Mouse (Mus musculus) forebrain, embryonic 14.5 days (tissue): ENCODE measurements at regions not wholly inside any gene's neighbourhood (a gene's known extent, or its start where the extent isn't known, plus 50 kb on each side); places are given as distances from the start of the nearest gene placed in this dataset.

Experiments
- ATAC-seq: fragments of 200-750 bp; cut with Nextera tagmentation; 2 replicates; pipeline ENCODE4 v1.8.0; 2017; ENCODE audit warnings: mild to moderate bottlenecking, moderate library complexity
- DNase-seq: peaks from one replicate; pipeline ENCODE4 v3.0.0-alpha.2; 2015; ENCODE audit warnings: low spot score
- H3K27ac ChIP-seq: fragments of 300-500 bp; sonication (generic); 2 replicates; pipeline ENCODE4 v1.5.1; 2014; ENCODE audit warnings: low read depth, mild to moderate bottlenecking, control low read depth, low read length, moderate library complexity
- H3K27me3 ChIP-seq: fragments of 300-500 bp; sonication (generic); replicated peaks from 2 replicates; pipeline ENCODE4 v1.6.1; 2014; ENCODE audit warnings: low read length, control low read depth, mixed read lengths; ENCODE audit not compliant: control insufficient read depth, insufficient read depth
- H3K36me3 ChIP-seq: fragments of 300-500 bp; sonication (generic); 2 replicates; pipeline ENCODE4 v1.6.1; 2014; ENCODE audit warnings: low read length, control low read depth; ENCODE audit not compliant: control insufficient read depth, insufficient read depth
- H3K4me1 ChIP-seq: fragments of 300-500 bp; sonication (generic); 2 replicates; pipeline ENCODE4 v1.6.1; 2014; ENCODE audit warnings: antibody characterized with exemption, low read length, control low read depth; ENCODE audit not compliant: control insufficient read depth, insufficient read depth
- H3K4me2 ChIP-seq: fragments of 300-500 bp; sonication (generic); 2 replicates; pipeline ENCODE4 v1.6.1; 2014; ENCODE audit warnings: mild to moderate bottlenecking, control low read depth, low read length
- H3K4me3 ChIP-seq: fragments of 300-500 bp; sonication (generic); 2 replicates; pipeline ENCODE4 v1.5.1; 2014; ENCODE audit warnings: low read depth, low read length, control low read depth
- H3K9ac ChIP-seq: fragments of 300-500 bp; sonication (generic); 2 replicates; pipeline ENCODE4 v1.6.1; 2014; ENCODE audit warnings: mild to moderate bottlenecking, low read length, control low read depth, moderate library complexity
- H3K9me3 ChIP-seq: fragments of 300-500 bp; sonication (generic); replicated peaks from 2 replicates; pipeline ENCODE4 v1.6.1; 2016; ENCODE audit warnings: low read length, control low read depth, mixed read lengths; ENCODE audit not compliant: control insufficient read depth
- WGBS: fragments of 180-500 bp; shearing (Covaris S2); extraction: QIAGEN DNeasy Blood & Tissue Kit; methylation state at CpG from one replicate; pipeline ENCODE4 v1.1.7; 2014; 5-methylcytosine and 5-hydroxymethylcytosine counted together

- H3K4me3 ChIP-seq, result no peak overlapping the region
- H3K27me3 ChIP-seq, result no peaks in the 10 kb centered on the region
- H3K4me2 ChIP-seq, result no peak overlapping the region
- WGBS, result 70% methylated on average over 3 of the region's 3 CpGs
- no peaks in the 10 kb centered on the region for H3K36me3 ChIP-seq
- H3K9ac ChIP-seq, result no peak overlapping the region
- H3K27ac ChIP-seq, result no peak overlapping the region
- H3K4me1 ChIP-seq, result no peaks in the 10 kb centered on the region
- no peaks in the 10 kb centered on the region for H3K9me3 ChIP-seq
- no peak for DNase-seq
- ATAC-seq, result no peak
Measured at GRCm38 (mm10) chr10:114913971-114914370, 111.9 kb upstream of the Trhde start.

DNA sequence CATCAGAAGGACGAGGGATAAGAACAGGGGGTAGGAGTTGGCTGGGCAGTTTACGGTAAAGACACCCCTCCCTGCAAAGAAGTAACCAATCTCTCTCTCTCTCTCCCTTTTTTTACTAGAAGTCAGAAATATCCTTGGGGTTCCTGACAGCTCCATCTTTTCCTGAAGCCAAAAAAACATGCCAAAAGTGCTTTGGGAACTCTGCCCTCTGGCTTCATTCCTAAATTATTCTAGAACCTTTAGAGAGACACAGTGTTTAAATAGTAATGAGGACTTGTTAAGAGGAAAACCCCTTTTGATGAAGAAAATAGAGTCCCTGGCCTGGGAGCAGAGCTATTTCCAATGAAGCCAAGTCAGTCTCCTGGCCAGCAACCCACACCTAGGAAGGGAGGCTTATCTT is 89.8 kb upstream of the Trhde start:
- Histone ChIP-seq H3K36me3 (no peaks in the 10 kb centered on the region), H3K4me3 (no peak overlapping the region), H3K4me2 (no peak overlapping the region), H3K27ac (no peak overlapping the region), H3K27me3 (no peaks in the 10 kb centered on the region), H3K4me1 (no peaks in the 10 kb centered on the region), H3K9ac (no peak overlapping the region), H3K9me3 (no peaks in the 10 kb centered on the region)
- DNase-seq (no peak), ATAC-seq (no peak)
- 86% methylated on average over 2 of the region's 2 CpGs for WGBS

DNA sequence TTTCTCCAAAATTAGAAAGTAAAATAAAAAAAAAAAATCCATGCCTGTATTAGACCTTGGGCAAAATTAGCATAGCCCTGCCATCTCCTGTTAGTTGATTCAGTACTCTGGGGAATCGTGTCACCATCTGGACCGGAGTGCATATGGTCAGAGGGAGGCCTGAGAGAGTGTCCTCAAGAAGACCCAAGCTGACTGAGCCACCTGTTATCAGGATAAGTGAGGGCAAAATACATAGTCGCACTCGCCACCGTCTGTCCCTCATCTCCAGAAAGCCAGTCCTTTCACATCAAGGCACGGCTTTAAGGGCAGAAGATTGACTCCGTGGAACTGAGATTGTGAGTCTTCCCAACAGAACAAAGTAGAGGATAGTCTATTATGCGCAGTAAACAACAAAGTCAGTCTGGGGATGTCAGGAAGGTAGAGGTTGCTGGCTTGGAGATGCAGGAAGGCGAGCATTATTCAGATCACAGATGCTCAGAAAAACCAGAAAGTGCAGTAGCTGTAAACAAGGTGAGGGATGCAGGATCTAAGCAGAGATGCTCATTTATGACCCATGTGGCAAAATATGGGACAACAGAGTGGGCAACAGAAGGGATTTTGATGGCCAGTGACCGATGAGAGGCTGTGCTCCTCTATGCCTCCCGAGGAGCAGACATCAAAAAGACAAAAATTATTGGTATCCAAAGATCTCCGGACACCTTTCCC is 88.8 kb upstream of the Trhde start:
- DNase-seq, result no peak
- H3K36me3 ChIP-seq, result no peaks in the 10 kb centered on the region

DNA sequence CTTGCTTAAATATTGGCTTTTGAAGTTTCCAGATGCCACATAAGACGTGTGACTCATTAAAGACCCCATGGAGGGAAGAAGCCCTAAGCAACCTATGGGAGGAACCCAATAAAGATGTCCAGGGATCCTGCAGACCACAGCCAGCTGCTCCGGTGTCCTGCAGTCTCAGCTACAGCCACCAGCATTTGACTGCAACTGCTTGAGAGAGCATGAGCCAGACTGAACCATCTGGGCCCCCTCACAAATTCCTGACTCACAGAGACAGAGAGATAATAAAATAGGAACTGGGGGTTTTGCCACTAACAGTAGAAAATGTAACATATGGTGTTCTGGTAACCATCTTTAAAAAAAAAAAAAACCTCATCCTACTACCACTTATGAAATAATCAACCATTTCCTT is 69.1 kb upstream of the Trhde start:
- Histone ChIP-seq H3K27me3 (no peaks in the 10 kb centered on the region), H3K4me3 (no peak overlapping the region), H3K36me3 (no peaks in the 10 kb centered on the region), H3K9ac (no peak overlapping the region), H3K4me1 (no peaks in the 10 kb centered on the region), H3K9me3 (no peaks in the 10 kb centered on the region), H3K4me2 (no peak overlapping the region), H3K27ac (no peak overlapping the region)
- peak; percentile 8 for DNase-seq
- 80% methylated on average over 2 of the region's 2 CpGs for WGBS
- ATAC-seq, result no peak

More for the DNA sequence above, 88.8 kb upstream of the Trhde start:
- no peak overlapping the region for H3K27ac ChIP-seq
- 90% methylated on average over 12 of the region's 12 CpGs for WGBS
- H3K9me3 ChIP-seq, result no peaks in the 10 kb centered on the region
- ATAC-seq, result no peak
- no peak overlapping the region for H3K4me2 ChIP-seq
- H3K4me3 ChIP-seq, result no peak overlapping the region
- H3K27me3 ChIP-seq, result no peaks in the 10 kb centered on the region
- no peak overlapping the region for H3K9ac ChIP-seq
- no peaks in the 10 kb centered on the region for H3K4me1 ChIP-seq

DNA sequence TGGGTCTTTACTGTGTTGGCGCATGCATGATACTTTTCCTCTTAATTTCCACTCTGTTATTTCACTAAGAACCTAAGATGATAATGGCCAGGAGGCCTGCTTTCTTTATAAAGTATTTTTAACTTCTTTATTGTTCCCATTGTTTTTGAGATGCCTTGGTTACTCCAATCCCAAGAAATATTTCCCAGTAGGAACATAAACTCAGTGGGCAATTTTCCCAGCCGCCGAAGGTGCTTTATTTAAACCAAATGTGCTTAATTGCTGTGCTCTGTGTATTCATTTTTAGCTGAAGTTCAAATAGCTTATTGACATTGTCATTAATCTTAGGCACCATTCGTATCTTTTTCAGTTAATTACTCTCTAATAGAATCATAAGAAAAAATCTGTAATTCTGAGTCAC is 55.1 kb upstream of the Trhde start:
- H3K4me2 ChIP-seq, result no peak overlapping the region
- 62% methylated on average over 4 of the region's 4 CpGs for WGBS
- DNase-seq (no peak), ATAC-seq (no peak)
- no peaks in the 10 kb centered on the region for H3K9me3 ChIP-seq
- H3K27me3 ChIP-seq, result no peaks in the 10 kb centered on the region
- H3K9ac ChIP-seq, result no peak overlapping the region
- no peak overlapping the region for H3K4me3 ChIP-seq
- no peaks in the 10 kb centered on the region for H3K4me1 ChIP-seq
- H3K27ac ChIP-seq, result no peak overlapping the region
- no peaks in the 10 kb centered on the region for H3K36me3 ChIP-seq

- no peak overlapping the region for H3K4me2 ChIP-seq
- H3K4me3 ChIP-seq, result no peak overlapping the region
- no peak overlapping the region for H3K27ac ChIP-seq
- H3K36me3 ChIP-seq, result no peaks in the 10 kb centered on the region
- no peak for DNase-seq
- no peak overlapping the region for H3K9ac ChIP-seq
- H3K9me3 ChIP-seq, result peaks cover 2% of the 10 kb centered on the region; the same call in 1 of the 2 replicates
- no peaks in the 10 kb centered on the region for H3K27me3 ChIP-seq
- H3K4me1 ChIP-seq, result no peaks in the 10 kb centered on the region
- no peak for ATAC-seq
Measured at GRCm38 (mm10) chr10:114852688-114853087, 50.6 kb upstream of the Trhde start.
